In genomic region chr8:47461650-47462049, GRCm38 (mm10) we compare ENCODE assay signal across 9 mouse cellular contexts. TPM values are rescaled to one million over a fixed set of nuclear protein-coding genes. Genes with fewer than 3 reads are reported as not detected.
DNase-seq lines count a peak whose midpoint lies in the region; ATAC-seq lines count a peak whose summit lies in the region.
"Had no signal": no experiment of that assay in that cellular context is flagged by ENCODE, and none has a peak within 500 bp of the region (broad histone marks: within the 10 kb centered on the region; RNA-seq: fewer than 3 reads in every experiment).

No protein-coding gene starts in this region.

- no peaks in the 10 kb centered on the region for H3K36me3 ChIP-seq in hindbrain, embryonic 16.5 days (ENCODE audit: control insufficient read depth, insufficient read depth, low read length)
- H3K36me3 ChIP-seq: embryonic facial prominence, embryonic 13.5 days had no signal

- peaks cover 4% of the 10 kb centered on the region; the same call in 1 of the 2 replicates for H3K9me3 ChIP-seq in hindbrain, embryonic 16.5 days (ENCODE audit: control insufficient read depth, low read length)

- 71% methylated on average over 10 of the region's 10 CpGs for WGBS in hindbrain, embryonic 16.5 days

- no peak for ATAC-seq in hindbrain, embryonic 16.5 days

- no peak overlapping the region for H3K4me3 ChIP-seq in hindbrain, embryonic 16.5 days (ENCODE audit: low read length)
- H3K4me3 ChIP-seq: embryonic facial prominence, embryonic 13.5 days had no signal

- H3K27ac ChIP-seq in hindbrain, embryonic 16.5 days (ENCODE audit: low read depth, low read length): no peak overlapping the region
- H3K27ac ChIP-seq: embryonic facial prominence, embryonic 13.5 days had no signal

- no peak overlapping the region for H3K4me2 ChIP-seq in hindbrain, embryonic 16.5 days (ENCODE audit: low read length)
- H3K4me2 ChIP-seq: embryonic facial prominence, embryonic 13.5 days had no signal

- peak; percentile 52 for DNase-seq in layer of hippocampus, adult 11-12 months (ENCODE audit: low spot score)
- DNase-seq in layer of hippocampus, postnatal 10 days (ENCODE audit: low spot score in 2 of 2): no peak
- peak; percentile 13 to 36 for DNase-seq in frontal cortex, postnatal 36 days (ENCODE audit: low spot score in 2 of 2)
- DNase-seq in kidney, postnatal 36 days: peak; percentile 53 to 63
- peak; percentile 26 for DNase-seq in right cerebral cortex, postnatal 14 days
- no peak for DNase-seq in cerebellum, postnatal 10 days
- DNase-seq in thymus, postnatal 0 days (ENCODE audit: low spot score): no peak

- H3K9ac ChIP-seq in hindbrain, embryonic 16.5 days (ENCODE audit: low read depth, low read length): no peak overlapping the region
- H3K9ac ChIP-seq: embryonic facial prominence, embryonic 13.5 days had no signal

- H3K27me3 ChIP-seq in hindbrain, embryonic 16.5 days (replicated peaks; ENCODE audit: control insufficient read depth, insufficient read depth, low read length): no peaks in the 10 kb centered on the region
- H3K27me3 ChIP-seq: embryonic facial prominence, embryonic 13.5 days had no signal

- no peaks in the 10 kb centered on the region for H3K4me1 ChIP-seq in hindbrain, embryonic 16.5 days (ENCODE audit: control insufficient read depth, insufficient read depth, low read depth, low read length)
- H3K4me1 ChIP-seq: embryonic facial prominence, embryonic 13.5 days had no signal

RNA-seq across cellular contexts. Expression of gene Stox2, which starts 15.5 kb away (rescaled TPM):
- 10 to 100 TPM; 88.8 to 94.2 TPM for total RNA-seq in layer of hippocampus, postnatal 10 days (2021)
- polyA plus RNA-seq in hindbrain, embryonic 16.5 days (2015; fragmentation: Nextera tagmentation; extraction: Ambion mirVana): 28.5 and 30.3 TPM in 2 replicates
- polyA plus RNA-seq in thymus, postnatal 0 days (2015; fragmentation: Nextera tagmentation; extraction: Ambion mirVana): 1.8 and 2.6 TPM in 2 replicates

Comparison
In these comparisons a context has a peak if more than half of its experiments do, and no peak if none do; other contexts are left out.
1. DNase-seq: peak in layer of hippocampus, adult 11-12 months (single experiment), frontal cortex, postnatal 36 days (2 of 2), kidney, postnatal 36 days (2 of 2) and right cerebral cortex, postnatal 14 days (single experiment); none in layer of hippocampus, postnatal 10 days (0 of 2), cerebellum, postnatal 10 days (0 of 2) and thymus, postnatal 0 days (single experiment).